Mouse (Mus musculus) inflammation-experienced regulatory T-cells, adult 6 months (primary cell): Measurements from ENCODE around the gene Cxcr5. TPM values are rescaled to one million over a fixed set of nuclear protein-coding genes. Genes with fewer than 3 reads are reported as not detected.
A peak's percentile ranks its signal among the peaks of the same experiment; 100 is the strongest.

ENCODE experiments used
- ATAC-seq: one replicate; pipeline ENCODE4 v1.8.0; 2017
- polyA plus RNA-seq, 3 experiments: library from polyadenylated mRNA; unstranded; fragments of 100-300 nt; shearing (Covaris generic); gene quantifications; one replicate each; pipeline ENCODE4 v1.2.1; 2017

Gene Cxcr5
- polyA plus RNA-seq, 3 experiments from 2014 or later: 62.4 to 131 (median 115) TPM

DNA sequence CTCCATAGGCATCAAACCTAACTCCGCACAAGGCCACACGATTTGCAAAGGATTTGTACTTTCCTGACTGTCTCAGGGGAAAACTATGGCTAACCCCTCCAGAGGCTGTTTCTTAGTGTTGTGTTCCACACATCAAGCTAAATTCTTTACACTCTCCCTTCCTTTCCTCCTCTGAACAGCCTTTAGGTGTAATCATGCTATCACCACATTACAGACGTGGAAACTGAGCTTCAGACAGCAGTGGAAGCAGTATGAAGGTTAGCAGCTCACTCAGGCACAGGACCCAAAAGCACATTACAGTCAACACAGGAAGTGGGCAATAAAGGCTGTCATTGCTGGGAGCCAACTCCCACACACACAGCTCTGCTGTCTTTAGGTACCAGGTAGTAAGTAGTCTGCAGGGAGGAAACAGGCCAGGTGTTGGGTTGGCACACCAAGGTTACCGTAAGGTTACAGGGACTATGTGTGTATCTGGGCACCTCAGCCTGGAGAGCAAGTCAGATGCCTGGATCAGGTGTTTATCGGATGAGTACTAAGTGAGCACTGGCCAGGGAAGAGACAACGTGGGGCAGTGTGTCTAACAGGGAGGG, 28.6 kb downstream of the Cxcr5 start:
- peak; percentile 89 for ATAC-seq

DNA sequence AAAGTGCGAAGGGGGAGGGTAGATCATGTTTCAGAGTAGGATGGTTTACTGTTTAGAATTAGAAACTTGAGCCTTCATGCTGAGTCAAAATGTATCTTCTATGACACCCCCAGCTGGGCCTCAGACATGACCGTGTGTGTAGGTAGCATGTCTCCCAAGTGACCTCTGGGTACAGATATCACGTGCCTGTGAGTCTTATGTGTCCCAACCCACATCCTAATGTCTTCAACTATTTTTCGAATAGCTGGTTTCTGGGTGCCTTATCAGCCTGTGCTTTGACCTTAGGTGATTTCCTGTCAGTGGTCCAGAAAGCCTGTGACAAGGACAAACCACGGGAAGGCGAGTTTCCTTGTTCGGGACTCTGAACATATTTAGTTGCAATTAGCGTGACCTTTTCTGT, 33.3 kb downstream of the Cxcr5 start:
- ATAC-seq: peak; percentile 15

DNA sequence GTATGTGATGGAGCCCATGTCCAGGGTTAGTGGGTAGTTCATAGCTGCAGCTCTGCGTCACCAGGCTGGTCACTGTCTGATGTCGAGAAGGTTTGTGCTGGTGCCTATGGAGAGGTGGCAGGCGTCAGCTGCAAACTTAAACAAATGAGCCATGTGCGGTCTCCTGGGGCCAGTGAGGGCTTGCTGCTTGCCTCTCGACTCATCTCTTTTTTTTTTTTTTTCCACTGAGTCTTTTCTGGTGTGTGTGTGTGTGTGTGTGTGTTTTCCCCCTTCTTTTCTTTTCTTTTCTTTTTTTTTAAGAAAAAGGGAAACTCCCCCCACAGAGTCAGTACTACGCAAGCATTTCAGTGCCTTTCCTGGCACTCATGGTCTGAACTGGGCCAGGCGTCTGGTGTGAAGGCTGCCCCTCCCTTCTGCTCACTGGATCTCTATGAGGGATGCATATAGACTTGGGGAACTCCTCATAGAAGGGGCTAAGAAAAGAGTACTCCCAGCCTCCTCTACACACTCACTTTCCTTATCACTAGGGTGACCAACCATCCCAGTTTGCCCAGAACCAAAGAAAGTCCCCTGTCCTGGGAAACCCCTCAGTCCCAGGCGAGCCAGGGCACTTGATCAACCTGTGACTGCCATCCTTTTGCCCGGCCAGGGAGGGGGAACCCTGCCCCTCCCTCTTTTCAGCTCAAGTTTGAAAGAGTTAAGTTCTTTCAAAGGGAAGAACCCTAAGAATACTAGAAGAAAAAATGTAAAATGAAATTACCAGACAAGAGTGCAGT, 35.2 kb downstream of the Cxcr5 start:
- peak; percentile 75 for ATAC-seq

DNA sequence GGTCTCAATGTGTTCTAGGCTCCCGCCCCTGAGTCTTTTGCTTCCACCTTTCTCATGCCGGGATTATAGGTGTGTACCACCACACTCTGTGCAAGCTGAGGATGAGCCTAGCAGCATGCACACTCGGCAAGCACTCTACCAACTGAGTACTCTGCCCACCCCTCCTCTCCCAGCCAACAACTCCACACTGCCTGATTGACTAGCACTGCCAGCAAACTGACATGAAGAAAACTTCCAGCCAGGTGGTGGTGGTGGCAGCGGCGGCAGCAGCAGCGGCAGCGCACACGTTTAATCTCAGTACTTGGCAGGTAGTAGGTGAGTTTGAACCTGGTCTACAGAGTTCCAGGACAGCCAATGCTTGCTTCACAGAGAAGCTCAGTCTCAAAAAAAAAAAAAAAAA, 36.1 kb downstream of the Cxcr5 start:
- ATAC-seq: no peak

DNA sequence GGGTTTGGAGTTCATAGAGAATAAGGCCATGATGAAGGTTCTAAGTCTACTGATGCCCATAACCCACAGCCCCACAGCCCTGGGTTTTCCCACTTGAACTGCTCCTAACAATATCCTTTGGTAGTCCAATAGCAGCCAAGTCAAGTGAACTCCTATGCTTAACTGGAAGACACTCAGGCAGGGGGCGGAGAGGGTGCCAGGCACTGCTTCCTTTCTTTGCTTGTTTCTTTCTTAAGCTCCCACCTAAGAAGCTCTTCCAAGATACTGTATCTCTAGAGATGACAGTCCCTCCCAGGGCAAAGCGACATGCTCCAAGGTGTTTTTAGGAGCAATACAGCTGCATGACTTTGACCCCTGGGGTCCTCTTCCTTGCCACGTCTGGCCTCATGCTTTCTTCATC, 36.7 kb downstream of the Cxcr5 start:
- ATAC-seq: no peak

DNA sequence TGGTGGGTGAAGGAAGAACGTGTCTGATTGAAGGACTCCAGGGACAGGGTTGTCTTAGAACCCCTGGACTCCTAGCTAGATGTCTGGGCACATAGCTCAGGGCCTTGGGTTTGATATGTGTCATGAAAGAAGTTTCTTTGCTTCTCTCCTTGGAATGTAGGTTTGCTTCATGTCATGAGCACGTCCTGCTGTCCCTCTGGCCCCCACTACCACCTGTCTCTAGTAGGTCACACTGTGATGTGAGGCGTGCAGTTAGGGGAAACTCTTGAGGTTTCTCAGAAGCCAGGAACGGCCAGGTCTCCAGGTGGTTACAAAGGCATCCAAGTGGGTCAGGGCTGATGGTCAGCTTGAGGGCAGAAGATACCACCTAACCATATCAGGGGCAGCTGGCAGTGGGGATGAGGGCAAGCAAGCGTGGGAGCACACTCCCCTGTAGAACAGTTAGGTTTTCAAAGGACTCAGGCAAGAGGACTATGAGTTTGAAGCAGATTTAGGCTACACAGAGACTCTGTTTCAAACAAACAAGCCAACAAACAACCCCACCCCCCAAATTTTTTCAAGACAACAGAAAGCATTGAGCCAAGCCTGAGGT, 37.3 kb downstream of the Cxcr5 start:
- ATAC-seq: no peak

DNA sequence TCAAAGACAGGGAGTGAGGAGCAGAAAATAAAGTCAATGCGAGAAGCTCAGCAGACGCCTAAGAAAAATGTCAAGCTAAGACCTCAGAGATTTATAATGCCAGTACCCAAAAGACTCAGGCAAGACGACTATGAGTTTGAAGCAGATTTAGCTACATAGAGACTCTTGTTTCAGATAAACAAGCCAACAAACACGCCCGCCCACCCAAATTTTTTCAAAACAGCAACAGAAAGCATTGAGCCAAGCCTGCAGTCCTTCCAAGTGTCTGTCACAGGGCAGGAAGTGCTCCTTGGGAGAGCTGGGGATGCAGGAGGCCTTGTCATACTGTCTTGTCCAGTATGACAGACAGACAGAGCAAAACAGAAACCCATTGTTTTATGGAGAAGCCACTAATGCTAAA, 38.0 kb downstream of the Cxcr5 start:
- no peak for ATAC-seq

DNA sequence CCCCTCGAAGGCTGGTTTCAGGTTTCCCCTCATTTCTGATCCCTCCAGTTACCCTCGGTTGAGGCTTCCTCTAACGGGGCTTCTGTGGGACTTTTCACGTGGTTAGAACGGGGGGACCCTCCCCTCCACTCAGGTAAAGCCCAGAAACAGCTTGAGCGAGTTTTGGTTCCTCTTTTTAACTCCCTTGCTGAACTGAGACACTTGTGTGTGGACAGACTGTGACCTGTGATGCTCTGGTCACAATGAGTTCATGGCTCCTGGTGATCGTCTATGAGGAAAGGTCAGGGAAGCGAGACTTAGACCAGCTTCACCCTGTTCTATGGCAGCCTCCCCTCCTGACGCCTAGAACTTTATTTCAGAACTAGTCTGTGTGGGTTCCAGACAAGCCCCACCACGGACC, 39.8 kb downstream of the Cxcr5 start:
- no peak for ATAC-seq

DNA sequence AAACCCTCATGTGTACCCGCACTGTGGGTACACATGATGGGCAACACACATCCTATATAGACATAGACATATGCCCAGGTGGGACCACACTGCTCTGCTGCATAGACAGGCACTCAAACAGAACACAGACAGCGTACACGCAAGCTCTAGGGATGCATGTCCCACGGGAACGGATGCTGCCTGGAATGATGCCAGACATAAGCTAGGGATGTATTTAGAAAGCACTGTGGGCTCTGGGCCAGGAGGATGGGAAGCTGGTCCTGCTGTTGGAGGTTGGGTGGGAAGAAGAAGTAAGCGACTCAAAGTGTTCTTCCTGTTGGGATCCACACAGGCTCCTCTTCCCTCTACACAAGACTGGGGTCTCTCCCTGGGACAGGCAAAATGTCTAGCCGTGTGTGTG, 43.6 kb downstream of the Cxcr5 start:
- no peak for ATAC-seq

DNA sequence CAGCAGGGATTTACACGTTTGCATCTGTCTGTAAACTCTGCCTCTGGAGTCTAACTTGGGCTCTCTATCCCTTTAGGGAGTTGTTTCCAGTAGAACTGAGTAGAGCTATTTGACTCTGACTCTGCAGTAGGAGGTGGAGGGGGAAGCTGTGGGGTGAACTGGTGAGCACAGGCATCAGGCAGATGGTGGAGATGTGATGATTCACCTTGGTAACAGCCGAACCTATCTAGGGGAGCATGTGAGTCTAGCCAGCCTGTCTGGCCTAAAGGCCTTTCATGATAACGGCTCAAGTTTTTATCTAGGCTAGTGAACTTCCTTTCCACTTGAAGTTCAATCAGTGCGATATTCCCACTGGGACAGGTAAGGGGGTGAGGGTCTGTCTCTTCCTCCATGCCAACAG, 44.3 kb downstream of the Cxcr5 start:
- ATAC-seq: peak; percentile 53

DNA sequence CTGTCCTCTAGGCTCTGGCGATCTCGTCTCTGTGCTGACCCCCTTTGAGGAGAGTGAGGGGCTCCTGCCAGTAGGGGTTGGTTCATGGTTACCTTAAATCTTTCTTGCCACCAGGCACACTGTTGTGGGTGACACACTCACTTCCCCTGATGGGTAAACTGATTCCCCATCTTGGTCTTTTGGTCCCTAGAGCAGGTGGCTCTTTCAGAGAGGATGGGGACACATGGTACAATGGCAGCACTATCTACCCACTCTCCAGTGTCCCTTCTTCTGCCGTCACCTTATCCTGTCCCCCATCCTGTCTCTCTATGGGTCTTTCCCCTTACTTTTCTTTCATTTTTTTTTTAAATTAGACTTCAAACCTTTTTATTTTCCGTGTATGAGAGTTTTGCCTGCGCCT, 45.8 kb downstream of the Cxcr5 start:
- peak; percentile 60 for ATAC-seq

DNA sequence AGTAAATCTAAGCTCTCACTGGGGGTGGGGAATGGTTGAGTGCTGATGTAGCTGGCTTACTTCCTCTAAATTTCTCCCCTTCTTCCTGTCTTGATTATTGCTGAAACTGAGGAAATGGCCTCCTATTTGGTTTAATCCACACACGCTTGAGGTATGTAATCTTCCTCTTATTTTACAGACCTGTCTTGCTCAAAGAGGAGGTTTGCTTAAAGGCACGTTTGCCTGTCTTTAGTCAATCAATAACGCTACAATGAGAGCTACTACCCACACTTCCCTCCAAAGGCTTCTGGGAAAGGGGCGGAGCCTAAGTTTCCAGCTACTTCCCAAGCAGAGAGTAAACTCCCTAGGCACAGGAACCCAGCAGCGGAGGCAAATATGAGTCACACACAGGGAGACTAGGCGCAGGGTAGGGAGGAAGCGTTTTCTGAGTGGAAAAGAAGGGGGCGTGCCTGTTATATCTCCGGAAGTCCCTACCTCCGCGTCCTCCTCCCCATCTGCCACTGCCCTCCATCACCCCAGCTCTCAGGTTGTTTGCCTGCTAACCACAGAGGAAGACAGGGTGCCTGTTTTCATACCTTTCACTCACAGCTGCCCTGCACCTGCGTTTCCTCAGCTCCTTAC, 46.4 kb downstream of the Cxcr5 start:
- peak; percentile 67 for ATAC-seq

DNA sequence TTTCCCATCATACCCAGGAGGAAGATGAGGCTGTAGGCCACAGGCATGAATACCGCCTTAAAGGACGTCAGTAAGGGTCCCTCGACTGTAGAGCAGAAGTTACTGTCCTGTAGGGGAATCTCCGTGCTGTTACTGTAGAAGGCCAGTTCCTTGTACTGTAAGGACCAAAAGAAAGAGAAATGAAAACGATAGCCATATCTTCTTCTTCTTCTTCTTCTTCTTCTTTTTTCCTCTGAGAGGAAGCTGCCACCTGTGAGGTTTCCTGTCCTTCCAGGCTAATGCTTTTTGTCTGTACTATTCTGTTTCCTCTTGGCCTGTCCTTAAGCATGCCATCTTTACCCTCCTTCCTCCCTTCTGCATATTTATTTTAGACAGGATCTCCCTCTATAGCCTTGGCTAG, 47.5 kb downstream of the Cxcr5 start:
- no peak for ATAC-seq

DNA sequence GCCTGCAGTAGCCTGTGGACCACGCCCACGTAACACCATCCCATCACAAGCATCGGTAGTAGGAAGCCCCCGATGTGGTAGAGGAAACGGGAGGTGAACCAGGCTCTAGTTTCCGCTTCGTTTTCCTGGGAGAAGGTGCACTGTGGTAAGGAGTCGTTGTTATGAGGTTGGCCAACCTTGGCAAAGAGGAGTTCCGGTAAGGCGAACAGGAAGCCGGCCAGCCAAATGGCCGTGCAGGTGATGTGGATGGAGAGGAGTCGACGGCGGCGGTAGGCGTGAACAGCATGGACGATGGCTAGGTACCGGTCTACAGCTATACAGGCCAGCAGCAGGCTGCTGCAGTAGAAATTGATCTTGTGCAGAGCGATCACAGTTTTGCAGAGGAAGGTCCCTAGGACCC, 48.1 kb downstream of the Cxcr5 start:
- ATAC-seq: no peak

DNA sequence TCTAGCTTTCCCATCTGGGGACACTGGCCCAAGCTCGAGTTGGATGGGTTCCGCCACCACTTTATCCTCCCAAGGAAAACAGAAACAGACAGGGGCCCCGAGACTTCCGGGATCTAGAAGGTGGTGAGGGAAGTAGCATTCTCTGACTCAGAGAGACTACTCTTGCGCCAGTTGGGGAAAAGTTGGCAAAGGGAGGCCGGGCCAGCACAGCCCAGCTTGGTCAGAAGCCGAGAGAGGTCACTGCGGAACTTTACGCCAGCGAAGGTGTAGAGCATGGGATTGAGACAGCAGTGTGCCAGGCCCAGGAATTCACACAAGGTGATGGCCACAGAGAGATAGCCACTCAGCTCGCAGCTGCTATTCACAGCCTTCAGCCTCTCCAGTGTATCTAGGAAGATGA, 48.6 kb downstream of the Cxcr5 start:
- ATAC-seq: no peak

DNA sequence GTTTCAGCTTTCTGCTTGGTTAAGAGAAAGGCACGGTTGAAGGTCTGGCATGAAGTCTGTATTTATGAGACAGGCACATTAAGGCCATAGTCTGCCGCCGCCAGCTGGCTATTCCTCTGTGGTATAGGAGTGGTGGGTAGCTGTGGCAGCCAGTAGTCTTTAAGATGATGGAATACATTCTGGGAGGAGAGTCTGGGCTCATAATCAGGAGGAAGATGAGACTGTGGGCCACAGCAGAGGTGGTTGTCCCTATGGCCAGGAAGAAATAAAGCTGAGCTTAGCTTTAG, 49.0 kb downstream of the Cxcr5 start:
- ATAC-seq: no peak

DNA sequence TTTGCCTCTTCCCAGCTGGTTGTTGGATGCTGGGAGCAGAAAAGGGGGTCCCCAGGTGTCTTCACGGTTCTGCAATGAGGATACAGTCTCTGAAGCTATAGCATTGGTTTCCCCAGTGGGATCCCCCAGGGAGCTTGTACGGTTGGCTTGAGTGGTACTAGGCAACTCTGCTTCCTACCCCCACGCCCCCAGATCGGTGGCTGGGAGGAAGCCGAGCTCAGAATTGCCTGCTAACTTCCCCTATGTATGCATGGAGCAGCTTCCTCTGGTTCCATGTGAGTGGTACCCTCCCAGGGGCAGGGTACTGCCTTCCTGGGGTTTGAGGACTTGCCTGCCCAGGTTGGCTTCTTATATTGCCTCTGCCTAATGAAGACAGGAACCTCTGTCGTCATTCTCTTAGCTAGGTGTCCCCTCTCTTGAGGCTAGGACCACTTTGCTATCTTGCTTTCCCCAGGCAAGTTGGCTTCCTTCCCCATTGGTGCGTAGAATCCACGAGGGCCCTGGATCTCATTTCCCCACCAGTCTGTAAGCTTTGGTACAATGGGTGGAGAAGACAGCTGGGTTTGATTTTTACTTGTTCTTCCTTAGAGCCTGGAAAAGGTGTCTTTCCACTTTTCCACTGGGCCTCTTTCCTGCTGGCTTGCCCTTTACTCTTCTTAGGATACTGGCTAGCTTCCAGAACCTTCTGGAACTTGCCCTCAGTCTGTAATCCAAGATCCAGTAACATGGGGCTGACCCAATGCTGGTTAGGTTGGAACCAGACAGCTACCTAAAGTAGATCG, 49.6 kb downstream of the Cxcr5 start:
- no peak for ATAC-seq

DNA sequence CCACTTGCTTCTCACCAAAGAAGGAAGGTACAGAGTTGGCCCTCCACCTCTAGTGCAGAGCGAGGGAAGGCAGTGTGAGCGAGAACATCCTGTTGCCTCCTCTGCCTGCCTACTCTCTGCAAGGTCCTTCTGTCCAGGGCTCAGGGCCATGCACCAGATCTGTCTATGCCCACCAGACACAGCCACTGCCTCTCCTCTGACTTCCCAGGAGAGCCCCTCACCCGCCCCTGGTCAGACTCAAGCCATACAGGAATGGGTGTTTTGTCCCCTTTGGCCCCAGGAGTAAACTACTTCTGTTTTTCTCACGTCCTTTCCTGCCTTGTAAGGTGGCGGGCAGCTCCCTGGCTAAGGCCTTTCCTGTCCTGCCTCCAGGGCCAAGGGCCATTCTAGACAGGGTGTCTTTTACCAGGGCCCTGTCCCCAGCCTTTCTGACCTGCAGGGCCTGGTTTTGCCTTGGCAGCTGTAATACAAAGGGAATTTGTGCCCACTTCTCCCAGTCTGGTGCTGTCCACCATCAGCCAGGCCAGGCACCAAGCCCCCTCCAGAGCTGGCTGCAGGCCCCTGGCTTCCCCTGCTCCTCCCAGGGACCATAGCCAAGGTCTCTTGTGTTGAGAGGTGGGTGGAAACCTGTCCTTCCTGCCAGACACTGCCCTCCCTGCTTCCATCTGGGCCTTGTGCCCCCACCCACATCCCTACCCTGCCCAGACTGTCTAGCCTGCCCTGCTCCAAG, 50.6 kb downstream of the Cxcr5 start:
- ATAC-seq: peak; percentile 32

DNA sequence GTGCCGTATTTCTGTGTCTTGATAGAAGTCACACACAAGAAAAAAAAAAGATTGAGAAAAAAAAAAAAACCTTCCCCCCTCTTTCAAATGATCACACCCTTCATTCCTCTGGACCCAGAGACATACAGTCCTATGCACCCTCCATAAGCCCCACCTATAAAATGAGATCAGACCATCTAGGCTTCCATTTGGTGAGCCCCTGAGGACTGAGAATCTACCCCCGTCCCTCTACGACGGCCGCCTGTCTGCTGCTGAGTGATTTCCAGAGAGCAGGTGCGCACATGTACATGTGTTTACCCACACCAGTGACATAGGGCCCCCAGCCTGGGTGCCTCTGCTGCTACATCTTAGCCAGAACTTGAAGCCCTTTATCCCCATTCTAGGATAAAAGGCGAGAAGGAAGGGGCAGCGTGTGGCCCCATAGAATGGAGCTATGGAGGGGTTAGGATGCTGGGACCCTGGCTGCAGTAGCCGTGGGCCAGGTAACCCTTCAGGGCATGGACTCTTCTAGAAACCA, 51.3 kb downstream of the Cxcr5 start:
- peak; percentile 38 for ATAC-seq

DNA sequence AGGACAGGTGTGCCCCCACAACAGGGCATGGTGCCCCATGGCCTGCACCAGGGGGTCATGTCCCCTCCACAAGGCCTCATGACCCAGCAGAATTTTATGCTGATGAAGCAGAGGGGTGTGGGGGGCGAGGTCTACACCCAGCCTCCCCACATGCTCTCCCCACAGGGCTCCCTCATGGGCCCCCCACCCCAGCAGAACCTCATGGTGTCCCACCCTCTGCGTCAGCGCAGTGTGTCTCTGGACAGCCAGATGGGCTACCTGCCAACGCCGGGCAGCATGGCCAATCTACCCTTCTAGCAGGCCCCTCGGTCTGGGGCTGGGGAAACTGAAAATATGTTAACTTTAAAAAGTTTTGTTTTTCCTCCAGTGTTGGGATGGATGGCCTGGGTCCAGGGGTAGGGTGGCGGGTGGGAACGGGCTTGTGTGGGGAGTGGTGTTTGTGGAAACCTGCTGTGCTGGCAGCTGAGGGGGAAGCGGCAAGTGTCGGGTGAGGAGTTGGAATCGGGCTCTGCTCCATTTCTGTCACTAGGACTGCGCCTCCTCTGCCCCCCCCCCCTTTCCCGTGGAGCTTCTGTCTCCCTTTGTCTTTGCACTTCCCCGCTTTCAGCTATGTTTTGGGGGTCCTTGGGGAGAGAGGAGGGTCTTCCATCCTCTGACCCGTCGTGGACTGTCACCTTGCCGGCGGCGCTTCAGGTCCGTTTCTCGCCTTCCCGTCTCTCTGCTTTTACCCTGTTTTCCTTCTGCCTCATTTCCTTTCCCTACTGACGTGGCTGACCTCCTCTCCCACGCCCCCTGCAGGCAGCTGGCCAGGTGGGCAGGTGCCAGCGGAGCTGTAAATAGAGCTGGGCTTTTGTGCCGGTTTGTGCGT, 52.0 kb downstream of the Cxcr5 start:
- peak; percentile 50 for ATAC-seq
